Mouse (Mus musculus) CH12.LX (cell line): ENCODE measurements around the gene Atp8b5.

ENCODE experiments used
- CTCF ChIP-seq, 2 experiments: IDR thresholded peaks in 1 of 2; conservative IDR thresholded peaks in 1 of 2; 2 replicates each; pipeline ENCODE4 v1.5.1; 2011 to 2012; ENCODE audit warnings: low read depth in 2 of 2, low read length in 2 of 2, improper control_type of control experiment in 1 of 2, inconsistent platforms in 1 of 2, mild to moderate bottlenecking in 1 of 2, moderate library complexity in 1 of 2
- EP300 ChIP-seq: IDR thresholded peaks from 2 replicates; pipeline ENCODE4 v1.6.1; 2011; ENCODE audit warnings: low read length, improper control_type of control experiment
- IRF4 ChIP-seq: IDR thresholded peaks from 2 replicates; pipeline ENCODE4 v1.6.1; 2014; ENCODE audit warnings: low read depth, mild to moderate bottlenecking, inconsistent platforms, low read length, improper control_type of control experiment
- JUND ChIP-seq: conservative IDR thresholded peaks from 2 replicates; pipeline ENCODE4 v1.6.1; 2011; ENCODE audit warnings: low read depth, low read length, improper control_type of control experiment
- KAT2A ChIP-seq: IDR thresholded peaks from 2 replicates; pipeline ENCODE4 v1.6.1; 2012; ENCODE audit warnings: low read length, improper control_type of control experiment, inconsistent platforms; ENCODE audit not compliant: insufficient replicate concordance
- MAFK ChIP-seq: IDR thresholded peaks from 2 replicates; pipeline ENCODE4 v1.6.1; 2011; ENCODE audit warnings: low read length, improper control_type of control experiment; ENCODE audit not compliant: insufficient replicate concordance
- MXI1 ChIP-seq: IDR thresholded peaks from 2 replicates; pipeline ENCODE4 v1.6.1; 2011; ENCODE audit warnings: mild to moderate bottlenecking, low read depth, low read length, improper control_type of control experiment
- PAX5 ChIP-seq: IDR thresholded peaks from 2 replicates; pipeline ENCODE4 v1.6.1; 2012; ENCODE audit warnings: low read length, inconsistent platforms, mixed read lengths
- POLR2A ChIP-seq: IDR thresholded peaks from 2 replicates; pipeline ENCODE4 v1.6.1; 2011; ENCODE audit warnings: low read depth, mild to moderate bottlenecking, improper control_type of control experiment, low read length
- RCOR1 ChIP-seq: conservative IDR thresholded peaks from 2 replicates; pipeline ENCODE4 v1.6.1; 2012; ENCODE audit warnings: low read depth, mild to moderate bottlenecking, inconsistent platforms, low read length, improper control_type of control experiment
- SIN3A ChIP-seq: IDR thresholded peaks from 2 replicates; pipeline ENCODE4 v1.6.1; 2012; ENCODE audit warnings: low read length, improper control_type of control experiment, inconsistent platforms
- USF1 ChIP-seq: IDR thresholded peaks from 2 replicates; pipeline ENCODE4 v1.6.1; 2014; ENCODE audit warnings: low read depth, mild to moderate bottlenecking, inconsistent platforms, low read length, improper control_type of control experiment
- USF2 ChIP-seq: conservative IDR thresholded peaks from 2 replicates; pipeline ENCODE4 v1.6.1; 2011; ENCODE audit warnings: low read depth, low read length, improper control_type of control experiment

DNA sequence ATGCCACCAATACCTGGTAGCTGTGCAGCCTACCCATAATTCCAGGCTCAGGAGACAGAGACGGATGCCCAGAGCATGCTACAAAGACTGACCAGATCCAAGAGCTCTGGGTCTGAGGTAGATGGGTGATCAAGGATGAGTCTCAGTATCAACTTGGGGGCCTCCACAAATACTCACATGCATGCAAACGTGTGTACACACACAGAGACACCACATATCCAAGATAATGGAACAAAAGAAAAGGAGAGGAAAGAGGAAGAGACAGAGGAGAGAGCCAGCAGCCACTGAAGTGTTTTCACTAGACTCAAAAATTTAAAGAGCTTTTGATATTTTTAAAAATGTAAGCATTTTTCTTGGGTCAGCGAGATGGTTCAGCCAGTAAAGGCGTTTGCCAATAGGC is 151.5 kb downstream of the Atp8b5 start:
- TF ChIP-seq CTCF (conservative IDR thresholded peaks at IDR 0.05 in 1 of 2, IDR thresholded peaks at IDR 0.05 in 1 of 2; ENCODE audit: low read depth in 2 of 2, low read length in 2 of 2) (no peak), EP300 (no peak), POLR2A (no peak), MAFK (no peak), SIN3A (no peak), USF1 (no peak), USF2 (no peak), RCOR1 (no peak), IRF4 (no peak), KAT2A (no peak), PAX5 (no peak), MXI1 (no peak), JUND (no peak)
